Mouse (Mus musculus) neural tube, embryonic 11.5 days (tissue): ENCODE data around the gene Cmas. TPM values are rescaled to one million over a fixed set of nuclear protein-coding genes. Genes with fewer than 3 reads are reported as not detected.

Experiments
- ATAC-seq: fragments of 200-750 bp; cut with Nextera tagmentation; 2 replicates; pipeline ENCODE4 v1.8.0; 2017; ENCODE audit warnings: moderate number of reproducible peaks, mild to moderate bottlenecking, moderate TSS enrichment, moderate library complexity; ENCODE audit not compliant: insufficient read depth, low FRiP score, low TSS enrichment
- DNase-seq: peaks from one replicate; pipeline ENCODE4 v3.0.0-alpha.2; 2015; ENCODE audit warnings: low spot score
- H3K27ac ChIP-seq: fragments of 300-500 bp; sonication (generic); 2 replicates; pipeline ENCODE4 v1.5.1; 2014; ENCODE audit warnings: low read depth, mild to moderate bottlenecking, low read length
- H3K27me3 ChIP-seq: fragments of 300-500 bp; sonication (generic); 2 replicates; pipeline ENCODE4 v1.6.1; 2014; ENCODE audit warnings: mild to moderate bottlenecking, low read length, mixed read lengths; ENCODE audit not compliant: control insufficient read depth, insufficient read depth
- H3K36me3 ChIP-seq: fragments of 300-500 bp; sonication (generic); 2 replicates; pipeline ENCODE4 v1.6.1; 2014; ENCODE audit warnings: mild to moderate bottlenecking, low read length, moderate library complexity, mixed read lengths; ENCODE audit not compliant: control insufficient read depth, insufficient read depth
- H3K4me1 ChIP-seq: fragments of 300-500 bp; sonication (generic); 2 replicates; pipeline ENCODE4 v1.6.1; 2014; ENCODE audit warnings: low read length, mixed read lengths; ENCODE audit not compliant: control insufficient read depth, insufficient read depth
- H3K4me2 ChIP-seq: fragments of 300-500 bp; sonication (generic); 2 replicates; pipeline ENCODE4 v1.6.1; 2014; ENCODE audit warnings: low read depth, mild to moderate bottlenecking, moderate library complexity
- H3K4me3 ChIP-seq: fragments of 300-500 bp; sonication (generic); 2 replicates; pipeline ENCODE4 v1.5.1; 2014; ENCODE audit warnings: low read depth, low read length
- H3K9ac ChIP-seq: fragments of 300-500 bp; sonication (generic); 2 replicates; pipeline ENCODE4 v1.6.1; 2014; ENCODE audit warnings: mild to moderate bottlenecking, low read length
- H3K9me3 ChIP-seq: fragments of 300-500 bp; sonication (generic); 2 replicates; pipeline ENCODE4 v1.6.1; 2016; ENCODE audit warnings: low read length; ENCODE audit not compliant: control insufficient read depth
- WGBS: fragments of 180-500 bp; shearing (Covaris S2); extraction: QIAGEN DNeasy Blood & Tissue Kit; methylation state at CpG from one replicate; pipeline ENCODE4 v1.1.7; 2014; 5-methylcytosine and 5-hydroxymethylcytosine counted together
- polyA plus RNA-seq: library from polyadenylated mRNA; unstranded; fragments of >200 nt; fragmentation: Nextera tagmentation; extraction: Ambion mirVana; gene quantifications from 2 replicates; pipeline ENCODE4 v1.2.1, GENCODE M21; 2014

Cmas gene
- polyA plus RNA-seq, result 130 and 133 TPM in 2 replicates

GRCm38 (mm10) chr6:142756507-142757333 is at the start of gene Cmas:
Cmas (plus strand) TSS chr6:142756686.
- WGBS, result under 1% methylated on average over 68 of the region's 68 CpGs
- peaks cover 6% of the 10 kb centered on the region; the same call in 1 of the 2 replicates for H3K4me1 ChIP-seq
- H3K9me3 ChIP-seq, result no peaks in the 10 kb centered on the region
- H3K27me3 ChIP-seq, result no peaks in the 10 kb centered on the region
- peak within 1 kb of the TSS; percentile 84 for H3K9ac ChIP-seq
- ATAC-seq, result peak; percentile 95
- peak within 1 kb of the TSS; percentile 74 for H3K4me2 ChIP-seq
- H3K4me3 ChIP-seq, result peak within 1 kb of the TSS; percentile 66
- peak within 1 kb of the TSS; percentile 28 for H3K27ac ChIP-seq
- H3K36me3 ChIP-seq, result no peaks in the 10 kb centered on the region
- DNase-seq, result peak; percentile 90

GRCm38 (mm10) chr6:142706688-142707087 is 49.8 kb upstream of the Cmas start:
- H3K4me1 ChIP-seq, result no peaks in the 10 kb centered on the region
- H3K27ac ChIP-seq, result no peak overlapping the region
- no peak overlapping the region for H3K4me2 ChIP-seq
- WGBS, result 79% methylated on average over 3 of the region's 3 CpGs
- H3K27me3 ChIP-seq, result no peaks in the 10 kb centered on the region
- H3K9ac ChIP-seq, result no peak overlapping the region
- ATAC-seq, result no peak
- no peak for DNase-seq
- no peaks in the 10 kb centered on the region; the same call in 1 of the 2 replicates for H3K9me3 ChIP-seq
- no peak overlapping the region for H3K4me3 ChIP-seq
- H3K36me3 ChIP-seq, result no peaks in the 10 kb centered on the region

GRCm38 (mm10) chr6:142708369-142708768 is 48.1 kb upstream of the Cmas start:
- Histone ChIP-seq H3K9me3 (no peaks in the 10 kb centered on the region; the same call in 1 of the 2 replicates), H3K4me2 (no peak overlapping the region), H3K27me3 (no peaks in the 10 kb centered on the region), H3K9ac (no peak overlapping the region), H3K27ac (no peak overlapping the region), H3K4me1 (no peaks in the 10 kb centered on the region), H3K36me3 (no peaks in the 10 kb centered on the region), H3K4me3 (no peak overlapping the region)
- WGBS, result 90% methylated on average over 6 of the region's 6 CpGs
- DNase-seq (no peak), ATAC-seq (no peak)

GRCm38 (mm10) chr6:142710690-142711089 is 45.8 kb upstream of the Cmas start:
- Histone ChIP-seq H3K27me3 (no peaks in the 10 kb centered on the region), H3K4me1 (no peaks in the 10 kb centered on the region), H3K9me3 (no peaks in the 10 kb centered on the region; the same call in 1 of the 2 replicates), H3K27ac (no peak overlapping the region), H3K4me3 (no peak overlapping the region), H3K9ac (no peak overlapping the region), H3K36me3 (no peaks in the 10 kb centered on the region), H3K4me2 (no peak overlapping the region)
- WGBS, result 84% methylated on average over 6 of the region's 6 CpGs
- no peak for ATAC-seq
- no peak for DNase-seq

GRCm38 (mm10) chr6:142711106-142711505 is 45.4 kb upstream of the Cmas start:
- H3K9me3 ChIP-seq, result no peaks in the 10 kb centered on the region; the same call in 1 of the 2 replicates
- H3K9ac ChIP-seq, result no peak overlapping the region
- 66% methylated on average over 4 of the region's 4 CpGs for WGBS
- no peak overlapping the region for H3K4me3 ChIP-seq
- no peak overlapping the region for H3K27ac ChIP-seq
- H3K36me3 ChIP-seq, result no peaks in the 10 kb centered on the region
- no peak for ATAC-seq
- H3K4me2 ChIP-seq, result no peak overlapping the region
- H3K27me3 ChIP-seq, result no peaks in the 10 kb centered on the region
- DNase-seq, result no peak
- no peaks in the 10 kb centered on the region for H3K4me1 ChIP-seq

- WGBS, result 85% methylated on average over 8 of the region's 8 CpGs
- no peaks in the 10 kb centered on the region for H3K27me3 ChIP-seq
- no peak overlapping the region for H3K27ac ChIP-seq
- H3K4me2 ChIP-seq, result no peak overlapping the region
- no peak for DNase-seq
- no peaks in the 10 kb centered on the region for H3K4me1 ChIP-seq
- ATAC-seq, result no peak
- H3K36me3 ChIP-seq, result no peaks in the 10 kb centered on the region
- no peaks in the 10 kb centered on the region for H3K9me3 ChIP-seq
- H3K9ac ChIP-seq, result no peak overlapping the region
- no peak overlapping the region for H3K4me3 ChIP-seq
Measured at GRCm38 (mm10) chr6:142715026-142715425, 41.5 kb upstream of the Cmas start.

- no peak for ATAC-seq
- no peaks in the 10 kb centered on the region for H3K9me3 ChIP-seq
- no peaks in the 10 kb centered on the region for H3K36me3 ChIP-seq
- H3K4me1 ChIP-seq, result no peaks in the 10 kb centered on the region
- no peak overlapping the region for H3K9ac ChIP-seq
- WGBS, result 78% methylated on average over 4 of the region's 4 CpGs
- H3K4me3 ChIP-seq, result no peak overlapping the region
- no peak overlapping the region for H3K4me2 ChIP-seq
- H3K27me3 ChIP-seq, result no peaks in the 10 kb centered on the region
- no peak overlapping the region for H3K27ac ChIP-seq
- DNase-seq, result no peak
Measured at GRCm38 (mm10) chr6:142717186-142717585, 39.3 kb upstream of the Cmas start.

GRCm38 (mm10) chr6:142718167-142718566 is 38.3 kb upstream of the Cmas start:
- Histone ChIP-seq H3K4me1 (no peaks in the 10 kb centered on the region), H3K27me3 (no peaks in the 10 kb centered on the region), H3K27ac (no peak overlapping the region), H3K4me2 (no peak overlapping the region), H3K9ac (no peak overlapping the region), H3K36me3 (no peaks in the 10 kb centered on the region), H3K4me3 (no peak overlapping the region), H3K9me3 (no peaks in the 10 kb centered on the region)
- no peak for DNase-seq
- WGBS, result 80% methylated on average over 7 of the region's 7 CpGs
- no peak for ATAC-seq

GRCm38 (mm10) chr6:142720641-142721040 is 35.8 kb upstream of the Cmas start:
- H3K9me3 ChIP-seq, result no peaks in the 10 kb centered on the region
- H3K4me3 ChIP-seq, result no peak overlapping the region
- H3K4me1 ChIP-seq, result no peaks in the 10 kb centered on the region
- H3K36me3 ChIP-seq, result no peaks in the 10 kb centered on the region
- 76% methylated on average over 6 of the region's 6 CpGs for WGBS
- ATAC-seq, result no peak
- no peak overlapping the region for H3K9ac ChIP-seq
- H3K27ac ChIP-seq, result no peak overlapping the region
- no peak overlapping the region for H3K4me2 ChIP-seq
- DNase-seq, result no peak
- no peaks in the 10 kb centered on the region for H3K27me3 ChIP-seq
